Mouse (Mus musculus) testis, adult 2 months (tissue): ENCODE data around the gene Dll3. TPM values are rescaled to one million over a fixed set of nuclear protein-coding genes. Genes with fewer than 3 reads are reported as not detected.
"Not testable (repeated sequence)": the region's sequence is repeated elsewhere in the genome, so short reads cannot be mapped to it uniquely, and the experiment has no call there.

Source experiments
- H3K27ac ChIP-seq: fragments of 200-500 bp; 2 replicates; pipeline ENCODE4 v1.5.1; 2012; ENCODE audit warnings: low read depth, low read length; ENCODE audit not compliant: control insufficient read depth, insufficient read depth
- H3K27me3 ChIP-seq: fragments of 200-500 bp; 2 replicates; pipeline ENCODE4 v1.6.1; 2012; ENCODE audit warnings: mild to moderate bottlenecking, low read length, moderate library complexity; ENCODE audit not compliant: control insufficient read depth, insufficient read depth
- H3K36me3 ChIP-seq: fragments of 200-500 bp; 2 replicates; pipeline ENCODE4 v1.6.1; 2012; ENCODE audit warnings: mild to moderate bottlenecking, low read length; ENCODE audit not compliant: control insufficient read depth, insufficient read depth
- H3K4me1 ChIP-seq: fragments of 200-500 bp; 2 replicates; pipeline ENCODE4 v1.6.1; 2012; ENCODE audit warnings: low read length; ENCODE audit not compliant: control insufficient read depth, insufficient read depth
- H3K4me3 ChIP-seq: fragments of 200-500 bp; 2 replicates; pipeline ENCODE4 v1.5.1; 2012; ENCODE audit warnings: low read depth, mild to moderate bottlenecking, low read length, moderate library complexity, mixed read lengths; ENCODE audit not compliant: control insufficient read depth
- CTCF ChIP-seq: fragments of 200-500 bp; IDR thresholded peaks from 2 replicates; pipeline ENCODE4 v1.5.1; 2012; ENCODE audit warnings: low read depth, mild to moderate bottlenecking, inconsistent platforms, low read length, moderate library complexity; ENCODE audit not compliant: control insufficient read depth, insufficient read depth, insufficient replicate concordance
- POLR2A ChIP-seq: fragments of 200-500 bp; IDR thresholded peaks from 2 replicates; pipeline ENCODE4 v1.6.1; 2012; ENCODE audit warnings: low read depth, mild to moderate bottlenecking, inconsistent platforms, low read length, moderate library complexity; ENCODE audit not compliant: control insufficient read depth
- polyA plus RNA-seq: library from polyadenylated mRNA; depleted of rRNA; stranded (reverse); fragments of >200 nt; gene quantifications from 2 replicates; pipeline ENCODE4 v1.2.3, GENCODE M21; 2012; rRNA removed

Dll3 gene
- polyA plus RNA-seq, 1 experiment, result 31.9 TPM

DNA sequence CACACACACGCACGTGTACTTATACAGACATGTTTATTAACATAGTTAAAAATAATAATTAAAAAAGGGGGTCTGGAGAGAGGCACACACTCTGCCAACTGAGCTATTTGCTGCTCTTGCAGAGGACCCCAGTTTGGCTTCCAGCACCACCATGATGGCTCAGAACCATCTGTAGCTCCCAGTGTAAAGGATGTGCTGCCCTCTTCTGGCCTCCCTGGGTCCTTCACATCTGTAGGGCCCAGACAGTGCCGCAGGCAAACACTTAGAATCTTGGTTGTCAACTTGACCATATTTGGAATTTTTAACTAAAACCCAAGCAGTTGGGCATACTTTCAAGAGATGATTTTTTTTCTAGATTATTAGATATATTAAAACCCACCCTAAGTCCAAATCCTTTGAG, 53.1 kb downstream of the Dll3 start:
- H3K4me1 ChIP-seq, result no peaks in the 10 kb centered on the region
- H3K36me3 ChIP-seq, result no peaks in the 10 kb centered on the region
- H3K27me3 ChIP-seq, result no peaks in the 10 kb centered on the region
- TF ChIP-seq CTCF (no peak; the same call in 1 of the 2 replicates), POLR2A (no peak)
- no peak overlapping the region for H3K4me3 ChIP-seq
- no peak overlapping the region for H3K27ac ChIP-seq

DNA sequence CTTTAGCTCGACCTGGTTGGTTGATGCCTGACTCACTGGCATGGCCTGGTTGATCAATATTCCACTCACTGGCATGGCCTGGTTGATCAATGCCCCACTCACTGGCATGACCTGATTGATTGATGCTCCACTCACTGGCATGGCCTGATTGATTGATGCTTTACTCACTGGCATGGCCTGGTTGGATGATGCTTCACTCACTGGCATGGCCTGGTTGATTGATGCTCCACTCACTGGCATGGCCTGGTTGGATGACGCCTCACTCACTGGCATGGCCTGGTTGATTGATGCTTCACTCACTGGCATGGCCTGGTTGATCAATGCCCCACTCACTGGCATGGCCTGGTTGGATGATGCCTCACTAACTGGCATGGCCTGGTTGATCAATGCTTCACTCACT, 58.1 kb downstream of the Dll3 start:
- not testable (repeated sequence) for H3K27me3 ChIP-seq, H3K36me3 ChIP-seq, H3K4me1 ChIP-seq, H3K27ac ChIP-seq, H3K4me3 ChIP-seq

Other genes starting within 250 kb of the Dll3 start
- gene Fcgbp, start 231.0 kb downstream of the Dll3 start, polyA plus RNA-seq, result 1.3 and 3.4 TPM in 2 replicates
- gene 9530053A07Rik, start 172.8 kb downstream of the Dll3 start, polyA plus RNA-seq, result 0.04 and 0.05 TPM in 2 replicates
- gene Fbl, start 132.5 kb downstream of the Dll3 start, polyA plus RNA-seq, result 41.3 and 50.0 TPM in 2 replicates
- gene Dyrk1b, start 122.8 kb downstream of the Dll3 start, polyA plus RNA-seq, result 462 and 482 TPM in 2 replicates
- gene Eid2, start 34.4 kb downstream of the Dll3 start, polyA plus RNA-seq, result 6.0 and 6.1 TPM in 2 replicates
- gene Eid2b, start 24.5 kb downstream of the Dll3 start, polyA plus RNA-seq, result 13.9 and 19.5 TPM in 2 replicates
- 408 and 454 TPM in 2 replicates for gene Selenov, start 11.1 kb downstream of the Dll3 start, polyA plus RNA-seq
- gene Timm50, start 9.8 kb upstream of the Dll3 start, polyA plus RNA-seq, result 25.6 and 27.6 TPM in 2 replicates
- gene Supt5, start 36.5 kb upstream of the Dll3 start, polyA plus RNA-seq, result 126 and 127 TPM in 2 replicates
- 227 and 277 TPM in 2 replicates for gene Rps16, start 48.4 kb upstream of the Dll3 start, polyA plus RNA-seq
- gene Plekhg2, start 70.4 kb upstream of the Dll3 start, polyA plus RNA-seq, result 14.7 and 20.1 TPM in 2 replicates
- 3.8 and 4.9 TPM in 2 replicates for gene Zfp36, start 78.0 kb upstream of the Dll3 start, polyA plus RNA-seq
- gene Med29, start 90.5 kb upstream of the Dll3 start, polyA plus RNA-seq, result 129 and 135 TPM in 2 replicates
- gene Paf1, start 90.7 kb upstream of the Dll3 start, polyA plus RNA-seq, result 84.1 and 97.0 TPM in 2 replicates
- gene Gmfg, start 135.2 kb upstream of the Dll3 start, polyA plus RNA-seq, result 7.8 and 8.8 TPM in 2 replicates
- 1.1 TPM in 2 replicates for gene Lrfn1, start 149.7 kb upstream of the Dll3 start, polyA plus RNA-seq
- not detected in 2 replicates for gene Ifnl2, start 208.2 kb upstream of the Dll3 start, polyA plus RNA-seq
- not detected in 2 replicates for gene Ifnl3, start 220.6 kb upstream of the Dll3 start, polyA plus RNA-seq
- gene Sycn, start 238.6 kb upstream of the Dll3 start, polyA plus RNA-seq, result 0.24 and 0.31 TPM in 2 replicates
- gene Nccrp1, start 245.0 kb upstream of the Dll3 start, polyA plus RNA-seq, result 0.62 and 0.70 TPM in 2 replicates